Mouse (Mus musculus) adrenal gland, postnatal 25 days (tissue): ENCODE data around the gene Ccdc136. TPM values are rescaled to one million over a fixed set of nuclear protein-coding genes. Genes with fewer than 3 reads are reported as not detected.

Experiments used
- DNase-seq: peaks from one replicate; pipeline ENCODE4 v3.0.0; 2021; ENCODE audit warnings: mixed read lengths
- total RNA-seq: library from RNA; stranded (reverse); gene quantifications from 2 replicates; pipeline ENCODE4 v1.2.3, GENCODE M21; 2021

Ccdc136 gene
- total RNA-seq, 1 experiment from 2014 or later, result 4.7 TPM

- DNase-seq, result no peak
Observed at GRCm38 (mm10) chr6:29394286-29394685, 1.8 kb upstream of the Ccdc136 start.

GRCm38 (mm10) chr6:29396714-29397540 is 818 bp downstream of the Ccdc136 start:
- no peak for DNase-seq

- DNase-seq, result no peak
Observed at GRCm38 (mm10) chr6:29397575-29397974, 1.5 kb downstream of the Ccdc136 start.

- no peak for DNase-seq
Observed at GRCm38 (mm10) chr6:29399851-29400250, 3.7 kb downstream of the Ccdc136 start.

- no peak for DNase-seq
Observed at GRCm38 (mm10) chr6:29402693-29403342, 6.7 kb downstream of the Ccdc136 start.

- DNase-seq, result no peak
Observed at GRCm38 (mm10) chr6:29406412-29406811, 10.3 kb downstream of the Ccdc136 start.

GRCm38 (mm10) chr6:29415446-29415845 is 19.3 kb downstream of the Ccdc136 start:
- DNase-seq, result no peak

- no peak for DNase-seq
Observed at GRCm38 (mm10) chr6:29420596-29420995, 24.5 kb downstream of the Ccdc136 start.

GRCm38 (mm10) chr6:29425118-29425517 is 29.0 kb downstream of the Ccdc136 start:
- DNase-seq, result no peak

- no peak for DNase-seq
Observed at GRCm38 (mm10) chr6:29426331-29426730, 30.2 kb downstream of the Ccdc136 start.

GRCm38 (mm10) chr6:29428171-29428570 is 32.1 kb downstream of the Ccdc136 start:
- DNase-seq, result no peak

- DNase-seq, result no peak
Observed at GRCm38 (mm10) chr6:29430681-29431420, 34.7 kb downstream of the Ccdc136 start.

GRCm38 (mm10) chr6:29431473-29431872 is 35.4 kb downstream of the Ccdc136 start:
- DNase-seq, result no peak

- DNase-seq, result no peak
Observed at GRCm38 (mm10) chr6:29432156-29432555, 36.0 kb downstream of the Ccdc136 start.

GRCm38 (mm10) chr6:29432676-29433037 is 36.5 kb downstream of the Ccdc136 start:
- DNase-seq, result no peak

GRCm38 (mm10) chr6:29433038-29433803 is 37.1 kb downstream of the Ccdc136 start, which contains the start of gene Flnc:
Gene Flnc (plus strand): TSS chr6:29433256.
- peak; percentile 26 for DNase-seq

GRCm38 (mm10) chr6:29433804-29434795 is 38.0 kb downstream of the Ccdc136 start:
- no peak for DNase-seq

GRCm38 (mm10) chr6:29434911-29435691 is 39.0 kb downstream of the Ccdc136 start:
- DNase-seq, result no peak

GRCm38 (mm10) chr6:29435940-29436451 is 39.9 kb downstream of the Ccdc136 start:
- no peak for DNase-seq

- DNase-seq, result peak; percentile 34
Observed at GRCm38 (mm10) chr6:29436461-29436934, 40.4 kb downstream of the Ccdc136 start.
